Mouse (Mus musculus) liver, embryonic 14.5 days (tissue): Measurements from ENCODE around the gene Csad. TPM values are rescaled to one million over a fixed set of nuclear protein-coding genes. Genes with fewer than 3 reads are reported as not detected.
A peak's percentile ranks its signal among the peaks of the same experiment; 100 is the strongest.
"Not testable (repeated sequence)": the region's sequence is repeated elsewhere in the genome, so short reads cannot be mapped to it uniquely, and the experiment has no call there.

Experiments
- ATAC-seq: fragments of 200-750 bp; cut with Nextera tagmentation; 2 replicates; pipeline ENCODE4 v1.8.0; 2017; ENCODE audit warnings: moderate number of reproducible peaks, mild to moderate bottlenecking, moderate library complexity; ENCODE audit not compliant: insufficient read depth
- DNase-seq, 3 experiments: peaks; one replicate each; pipeline ENCODE4 v3.0.0-alpha.2; 2012 to 2013; ENCODE audit warnings: low read depth in 3 of 3, low spot score in 3 of 3
- H3K27ac ChIP-seq: fragments of 300-500 bp; sonication (generic); 2 replicates; pipeline ENCODE4 v1.5.1; 2014; ENCODE audit warnings: moderate library complexity, mild to moderate bottlenecking, control low read depth, inconsistent platforms
- H3K27me3 ChIP-seq: fragments of 300-500 bp; sonication (generic); 2 replicates; pipeline ENCODE4 v1.6.1; 2014; ENCODE audit warnings: mild to moderate bottlenecking, low read length, moderate library complexity; ENCODE audit not compliant: control insufficient read depth, insufficient read depth
- H3K36me3 ChIP-seq: fragments of 300-500 bp; sonication (generic); replicated peaks from 2 replicates; pipeline ENCODE4 v1.6.1; 2014; ENCODE audit warnings: low read depth; ENCODE audit not compliant: control insufficient read depth, insufficient read depth
- H3K4me1 ChIP-seq, 2 experiments: fragments of 200-500 bp in 1 of 2; fragments of 300-500 bp in 1 of 2; sonication (generic) in 1 of 2; replicated peaks; 2 replicates each; pipeline ENCODE4 v1.6.1; 2012 to 2014; ENCODE audit warnings: antibody characterized with exemption in 1 of 2, inconsistent platforms in 1 of 2, low read length in 1 of 2; ENCODE audit not compliant: control insufficient read depth in 2 of 2, insufficient read depth in 2 of 2
- H3K4me2 ChIP-seq: fragments of 300-500 bp; sonication (generic); 2 replicates; pipeline ENCODE4 v1.6.1; 2014; ENCODE audit warnings: low read depth, mild to moderate bottlenecking, control low read depth, moderate library complexity
- H3K4me3 ChIP-seq, 2 experiments: fragments of 200-500 bp in 1 of 2; fragments of 300-500 bp in 1 of 2; sonication (generic) in 1 of 2; 2 replicates each; pipeline ENCODE4 v1.5.1; 2012 to 2014; ENCODE audit warnings: low read depth in 2 of 2, low read length in 2 of 2, mild to moderate bottlenecking in 2 of 2, control low read depth in 1 of 2, inconsistent platforms in 1 of 2, moderate library complexity in 1 of 2; ENCODE audit not compliant: insufficient read depth in 1 of 2
- H3K9ac ChIP-seq: fragments of 300-500 bp; sonication (generic); replicated peaks from 2 replicates; pipeline ENCODE4 v1.6.1; 2014; ENCODE audit warnings: mild to moderate bottlenecking, control low read depth, moderate library complexity
- H3K9me3 ChIP-seq: fragments of 300-500 bp; sonication (generic); 2 replicates; pipeline ENCODE4 v1.6.1; 2016; ENCODE audit warnings: low read length, mixed read lengths; ENCODE audit not compliant: control insufficient read depth
- CTCF ChIP-seq: IDR thresholded peaks from 2 replicates; pipeline ENCODE4 v1.5.1; 2016; ENCODE audit warnings: antibody characterized with exemption, low read depth, control low read depth
- EP300 ChIP-seq: IDR thresholded peaks from 2 replicates; pipeline ENCODE4 v1.6.1; 2016; ENCODE audit warnings: antibody characterized with exemption, low read depth
- WGBS: fragments of 180-500 bp; shearing (Covaris S2); extraction: QIAGEN DNeasy Blood & Tissue Kit; methylation state at CpG from one replicate; pipeline ENCODE4 v1.1.7; 2014; ENCODE audit not compliant: insufficient replicate concordance; 5-methylcytosine and 5-hydroxymethylcytosine counted together
- polyA plus RNA-seq, 2 experiments: library from polyadenylated mRNA; depleted of rRNA in 1 of 2; stranded (reverse) in 1 of 2; unstranded in 1 of 2; fragments of >200 nt; fragmentation: Nextera tagmentation in 1 of 2; extraction: Ambion mirVana in 1 of 2; gene quantifications; 2 replicates each; pipeline versions ENCODE4 v1.2.1 to v1.2.3; 2012 to 2014

Csad gene
- polyA plus RNA-seq, 2 experiments, result 17.9 to 24.0 TPM

DNA sequence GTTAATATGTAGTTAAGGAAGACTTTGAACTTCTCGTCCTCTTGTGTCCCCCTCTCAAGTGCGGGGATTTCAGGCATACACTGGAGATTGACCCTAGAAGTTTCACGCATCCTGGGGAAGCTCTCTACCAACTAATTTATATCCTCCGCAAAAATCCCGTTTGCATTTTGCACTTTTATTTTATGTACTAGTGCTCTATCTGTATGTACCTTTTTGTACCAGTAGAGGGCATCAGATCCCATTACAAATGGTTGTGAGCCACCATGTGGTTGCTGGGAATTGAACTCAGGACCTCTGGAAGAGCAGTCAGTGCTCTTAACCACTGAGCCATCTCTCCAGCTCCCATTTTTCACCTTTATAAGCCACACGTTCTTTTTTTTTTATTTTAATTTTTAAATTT, 49.5 kb downstream of the Csad start:
- not testable (repeated sequence) for ATAC-seq, H3K4me2 ChIP-seq, H3K27ac ChIP-seq, H3K27me3 ChIP-seq, H3K36me3 ChIP-seq, H3K9me3 ChIP-seq, H3K9ac ChIP-seq, H3K4me3 ChIP-seq, DNase-seq
- peaks cover 3 to 15% of the 10 kb centered on the region in 2 experiments; a peak in 3 of 4 replicates for H3K4me1 ChIP-seq
- peak; percentile 19; the same call in 1 of the 2 replicates for TF ChIP-seq CTCF
- 78% methylated on average over 6 of the region's 6 CpGs for WGBS

DNA sequence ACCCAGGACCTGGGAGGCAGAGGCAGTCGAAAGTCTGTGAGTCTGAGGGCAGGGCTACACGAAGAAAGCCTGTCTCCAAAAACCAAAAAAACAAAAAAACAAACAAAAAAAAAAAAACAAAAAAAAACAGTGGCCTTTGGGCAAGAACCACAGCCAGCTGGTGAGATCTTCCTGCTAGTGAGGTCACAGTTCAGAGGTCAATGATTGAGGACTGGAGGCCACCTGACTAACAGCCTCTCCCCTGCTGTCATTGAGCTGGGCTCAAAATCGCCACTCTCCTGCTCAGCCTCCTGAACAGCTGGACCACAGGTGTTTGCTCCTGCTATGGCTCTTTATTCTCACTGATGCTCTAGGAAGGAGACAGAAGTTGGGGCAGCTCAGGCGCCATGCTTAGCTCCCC, 51.9 kb downstream of the Csad start:
- WGBS, result 57% methylated on average over 4 of the region's 4 CpGs
- DNase-seq, result no peak
- no peak overlapping the region for H3K4me3 ChIP-seq
- no peaks in the 10 kb centered on the region for H3K9me3 ChIP-seq
- H3K27ac ChIP-seq, result no peak overlapping the region
- H3K4me1 ChIP-seq, result peaks cover 3 to 23% of the 10 kb centered on the region in 2 experiments; a peak in 3 of 4 replicates
- H3K4me2 ChIP-seq, result no peak overlapping the region
- H3K27me3 ChIP-seq, result no peaks in the 10 kb centered on the region
- TF ChIP-seq CTCF (no peak), EP300 (no peak)
- peaks cover 2% of the 10 kb centered on the region; the same call in 1 of the 2 replicates for H3K36me3 ChIP-seq
- no peak overlapping the region for H3K9ac ChIP-seq
- no peak for ATAC-seq

DNA sequence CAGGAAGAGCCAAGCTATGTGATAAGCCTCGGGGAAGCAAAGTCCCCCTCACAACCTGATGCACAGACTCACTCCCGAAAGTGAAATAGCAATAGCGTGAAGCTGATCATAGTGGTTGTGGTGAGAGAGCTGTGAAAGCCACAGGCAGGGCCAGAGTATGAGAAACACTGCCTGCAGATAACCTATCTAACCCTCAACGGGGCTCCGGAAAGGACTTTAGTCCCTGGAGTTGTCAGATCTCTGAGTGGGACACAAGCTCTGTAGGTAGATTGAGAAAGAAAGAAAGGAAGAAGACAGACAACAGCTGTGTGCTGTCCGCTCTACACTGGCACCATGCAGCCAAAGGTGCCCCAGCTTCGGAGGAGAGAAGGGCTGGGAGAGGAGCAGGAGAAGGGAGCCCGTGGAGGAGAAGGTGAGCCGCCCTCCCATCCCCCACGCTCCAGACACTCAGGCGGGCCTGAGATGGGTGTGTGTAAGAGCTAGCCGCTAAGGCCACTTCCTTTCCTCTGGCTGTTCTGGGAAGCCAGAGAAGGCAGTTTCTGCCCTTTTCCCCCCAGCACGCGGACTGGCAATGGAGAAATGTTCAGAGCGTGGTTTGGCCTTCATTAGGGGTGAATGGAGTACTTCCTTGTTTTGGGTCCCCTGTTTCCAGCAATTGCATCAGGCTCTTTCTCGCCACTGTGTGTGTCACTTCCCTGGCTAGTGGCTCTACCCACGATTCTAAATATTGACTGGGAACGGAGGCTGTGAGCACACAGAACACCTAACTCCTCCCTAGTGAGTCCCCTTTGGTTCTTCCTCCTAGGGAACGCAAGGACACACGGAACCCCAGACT, 54.0 kb downstream of the Csad start, which contains the start of gene Soat2:
Gene Soat2 (plus strand): TSS at position 226 of the 835 bp plus-strand sequence.
- Histone ChIP-seq H3K4me1 (peaks cover 3 to 23% of the 10 kb centered on the region in 2 experiments; a peak in 3 of 4 replicates), H3K4me3 (peak within 1 kb of the TSS; percentile 51 to 56), H3K27me3 (peaks cover 4% of the 10 kb centered on the region; the same call in 1 of the 2 replicates), H3K9ac (peak within 1 kb of the TSS; percentile 63), H3K4me2 (peak within 1 kb of the TSS; percentile 65), H3K27ac (peak within 1 kb of the TSS; percentile 73), H3K9me3 (no peaks in the 10 kb centered on the region), H3K36me3 (no peaks in the 10 kb centered on the region)
- ATAC-seq, result peak; percentile 79
- WGBS, result 4% methylated on average over 20 of the region's 20 CpGs
- TF ChIP-seq CTCF (no peak), EP300 (no peak; the same call in 1 of the 2 replicates)
- peak; percentile 40 to 59 (median 47) for DNase-seq

DNA sequence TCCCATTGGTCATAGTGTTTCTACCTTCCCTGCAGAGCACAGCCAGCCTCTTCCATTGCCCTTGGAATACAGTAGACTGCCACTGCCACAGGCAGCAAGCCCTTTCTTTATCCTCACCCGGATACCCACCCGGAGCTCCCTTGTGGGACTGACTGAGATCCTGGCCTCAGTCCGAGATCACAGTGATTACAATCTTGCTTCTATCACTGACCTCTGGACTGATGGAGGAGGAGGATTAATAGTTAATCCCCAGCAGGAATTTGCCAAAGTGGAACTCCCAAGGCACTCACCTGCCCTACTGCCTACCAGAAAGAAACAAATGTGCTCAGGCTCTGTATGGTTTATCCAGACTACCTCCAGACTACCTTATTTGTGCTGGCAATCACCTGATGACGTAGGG, 55.0 kb downstream of the Csad start:
- H3K9me3 ChIP-seq, result no peaks in the 10 kb centered on the region
- WGBS, result 63% methylated on average over 4 of the region's 4 CpGs
- peak overlapping the region; percentile 73; the same call in 1 of the 2 replicates for H3K27ac ChIP-seq
- no peak for ATAC-seq
- H3K27me3 ChIP-seq, result peaks cover 13% of the 10 kb centered on the region
- no peaks in the 10 kb centered on the region for H3K36me3 ChIP-seq
- H3K4me2 ChIP-seq, result peak overlapping the region; percentile 8
- H3K4me3 ChIP-seq, result no peak overlapping the region
- no peak overlapping the region for H3K9ac ChIP-seq
- DNase-seq, result no peak
- H3K4me1 ChIP-seq, result peaks cover 3 to 23% of the 10 kb centered on the region in 2 experiments; a peak in 3 of 4 replicates
- TF ChIP-seq CTCF (no peak), EP300 (no peak)

DNA sequence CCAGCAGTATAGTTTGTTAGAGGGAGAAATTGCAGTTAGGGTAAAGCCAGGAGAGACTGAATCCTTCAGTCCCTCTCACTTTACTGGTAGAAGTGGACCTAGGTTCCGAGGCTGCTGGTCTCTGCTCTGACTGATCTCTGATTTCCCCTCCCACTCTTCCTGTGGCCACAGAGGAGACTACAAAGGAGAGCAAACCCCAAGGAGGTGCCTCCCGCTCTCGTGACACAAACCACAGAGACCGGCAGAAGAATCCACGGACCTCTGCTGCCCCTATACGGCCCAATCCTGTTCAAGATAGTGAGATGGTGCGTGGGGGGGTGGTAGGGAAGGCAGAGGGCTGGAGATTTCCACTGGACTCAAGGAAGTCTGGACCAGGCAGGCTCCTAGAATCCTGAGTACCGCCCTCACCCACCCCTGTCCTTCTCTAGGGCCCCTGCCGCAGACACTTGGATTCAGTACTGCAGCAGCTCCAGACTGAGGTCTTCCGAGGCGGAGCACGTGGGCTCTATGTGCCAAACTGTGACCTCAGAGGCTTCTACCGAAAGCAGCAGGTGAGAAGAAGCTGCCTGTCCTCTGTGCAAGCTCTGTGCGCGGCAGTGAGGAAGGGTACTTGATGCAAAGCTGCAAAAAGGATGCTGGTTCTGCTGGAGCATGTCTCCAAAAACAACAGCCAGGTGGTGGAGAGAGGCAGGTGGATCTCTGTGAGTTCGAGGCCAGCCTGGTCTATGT, 56.7 kb downstream of the Csad start:
- 44% methylated on average over 16 of the region's 16 CpGs for WGBS
- no peak overlapping the region for H3K9ac ChIP-seq
- DNase-seq (no peak), ATAC-seq (no peak)
- no peak overlapping the region for H3K4me3 ChIP-seq
- peaks cover 3 to 22% of the 10 kb centered on the region in 2 experiments; a peak in 3 of 4 replicates for H3K4me1 ChIP-seq
- TF ChIP-seq EP300 (no peak), CTCF (no peak)
- no peak overlapping the region for H3K27ac ChIP-seq
- H3K36me3 ChIP-seq, result no peaks in the 10 kb centered on the region
- H3K27me3 ChIP-seq, result peaks cover 30% of the 10 kb centered on the region
- H3K9me3 ChIP-seq, result no peaks in the 10 kb centered on the region
- H3K4me2 ChIP-seq, result no peak overlapping the region
